Mouse (Mus musculus) bone marrow macrophage, adult 2 months (primary cell): ENCODE data around the gene Neurod4. TPM values are rescaled to one million over a fixed set of nuclear protein-coding genes. Genes with fewer than 3 reads are reported as not detected.
"Not testable (repeated sequence)": the region's sequence is repeated elsewhere in the genome, so short reads cannot be mapped to it uniquely, and the experiment has no call there.

Source experiments
- H3K27ac ChIP-seq: 2 replicates; pipeline ENCODE4 v1.5.1; 2012; ENCODE audit warnings: low read depth, low read length; ENCODE audit not compliant: insufficient read depth
- H3K4me1 ChIP-seq: 2 replicates; pipeline ENCODE4 v1.6.1; 2012; ENCODE audit warnings: low read length; ENCODE audit not compliant: control insufficient read depth, insufficient read depth
- H3K4me3 ChIP-seq: 2 replicates; pipeline ENCODE4 v1.5.1; 2012; ENCODE audit warnings: mild to moderate bottlenecking, low read length, moderate library complexity; ENCODE audit not compliant: insufficient read depth
- CTCF ChIP-seq: IDR thresholded peaks from 2 replicates; pipeline ENCODE4 v1.5.1; 2012; ENCODE audit warnings: low read depth, mild to moderate bottlenecking, low read length, moderate library complexity
- POLR2A ChIP-seq: IDR thresholded peaks from 2 replicates; pipeline ENCODE4 v1.6.1; 2012; ENCODE audit warnings: mild to moderate bottlenecking, low read depth, low read length, borderline replicate concordance
- polyA plus RNA-seq: library from polyadenylated mRNA; stranded (reverse); fragments of >200 nt; gene quantifications from 2 replicates; pipeline ENCODE4 v1.2.4, GENCODE M21; 2012; ENCODE audit not compliant: missing spikeins, insufficient read depth, insufficient read length

Neurod4 gene
- polyA plus RNA-seq = not detected in 2 replicates

- TF ChIP-seq POLR2A (no peak), CTCF (no peak)
- Histone ChIP-seq H3K4me3 (no peak within 1 kb of the TSS), H3K27ac (no peak within 1 kb of the TSS), H3K4me1 (no peaks in the 10 kb centered on the region)
Measured at GRCm38 (mm10) chr10:130280066-130280465, at the start of gene Neurod4. Neurod4 (minus strand) TSS chr10:130280240.

GRCm38 (mm10) chr10:130324243-130324642, 44.2 kb upstream of the Neurod4 start:
- H3K4me3 ChIP-seq = no peak overlapping the region

GRCm38 (mm10) chr10:130322637-130323036, 42.6 kb upstream of the Neurod4 start, which contains the start of gene Tespa1:
Tespa1 (plus strand) TSS chr10:130322870.
- H3K4me3 ChIP-seq = no peak within 1 kb of the TSS
- H3K27ac ChIP-seq = no peak within 1 kb of the TSS
- TF ChIP-seq CTCF (no peak), POLR2A (no peak)
- no peaks in the 10 kb centered on the region for H3K4me1 ChIP-seq

More at GRCm38 (mm10) chr10:130324243-130324642, 44.2 kb upstream of the Neurod4 start:
- no peaks in the 10 kb centered on the region for H3K4me1 ChIP-seq
- no peak overlapping the region for H3K27ac ChIP-seq
- TF ChIP-seq CTCF (no peak), POLR2A (no peak)

GRCm38 (mm10) chr10:130322062-130322461, 42.0 kb upstream of the Neurod4 start:
- no peak for TF ChIP-seq CTCF
- no peak for TF ChIP-seq POLR2A
- Histone ChIP-seq H3K4me3 (no peak overlapping the region), H3K27ac (no peak overlapping the region)

GRCm38 (mm10) chr10:130320715-130321114, 40.7 kb upstream of the Neurod4 start:
- Histone ChIP-seq H3K27ac (no peak overlapping the region), H3K4me1 (no peaks in the 10 kb centered on the region), H3K4me3 (no peak overlapping the region)
- no peak for TF ChIP-seq CTCF
- no peak for TF ChIP-seq POLR2A

More at GRCm38 (mm10) chr10:130322062-130322461, 42.0 kb upstream of the Neurod4 start:
- no peaks in the 10 kb centered on the region for H3K4me1 ChIP-seq

- Histone ChIP-seq H3K4me3 (no peak overlapping the region), H3K4me1 (no peaks in the 10 kb centered on the region), H3K27ac (no peak overlapping the region)
- TF ChIP-seq CTCF (no peak), POLR2A (no peak)
Measured at GRCm38 (mm10) chr10:130318720-130319119, 38.7 kb upstream of the Neurod4 start.

- 0 out of 2 replicates have a peak, but pooled peaks cover 4% of the 10 kb centered on the region for H3K4me1 ChIP-seq
- TF ChIP-seq POLR2A = no peak
- TF ChIP-seq CTCF = no peak
- no peak overlapping the region for H3K4me3 ChIP-seq
- no peak overlapping the region for H3K27ac ChIP-seq
Measured at GRCm38 (mm10) chr10:130315846-130316245, 35.8 kb upstream of the Neurod4 start.

GRCm38 (mm10) chr10:130314110-130314829, 34.2 kb upstream of the Neurod4 start:
- no peak for TF ChIP-seq CTCF
- no peak for TF ChIP-seq POLR2A
- no peak overlapping the region for H3K27ac ChIP-seq
- H3K4me1 ChIP-seq = 0 out of 2 replicates have a peak, but pooled peaks cover 4% of the 10 kb centered on the region
- no peak overlapping the region for H3K4me3 ChIP-seq

GRCm38 (mm10) chr10:130313531-130313930, 33.5 kb upstream of the Neurod4 start:
- Histone ChIP-seq H3K27ac (no peak overlapping the region), H3K4me3 (no peak overlapping the region), H3K4me1 (0 out of 2 replicates have a peak, but pooled peaks cover 4% of the 10 kb centered on the region)
- TF ChIP-seq CTCF = no peak

- H3K4me3 ChIP-seq = no peak overlapping the region
- H3K27ac ChIP-seq = no peak overlapping the region
- H3K4me1 ChIP-seq = 0 out of 2 replicates have a peak, but pooled peaks cover 4% of the 10 kb centered on the region
- TF ChIP-seq POLR2A (no peak), CTCF (no peak)
Measured at GRCm38 (mm10) chr10:130311534-130312227, 31.6 kb upstream of the Neurod4 start.

- H3K27ac ChIP-seq, H3K4me3 ChIP-seq, H3K4me1 ChIP-seq: not testable (repeated sequence)
Measured at GRCm38 (mm10) chr10:130304138-130304537, 24.1 kb upstream of the Neurod4 start.

GRCm38 (mm10) chr10:130298748-130299147, 18.7 kb upstream of the Neurod4 start:
- H3K4me1 ChIP-seq, H3K27ac ChIP-seq, H3K4me3 ChIP-seq: not testable (repeated sequence)
